Mouse (Mus musculus) lung, adult 2 months (tissue): ENCODE measurements around the gene Morn3. TPM values are rescaled to one million over a fixed set of nuclear protein-coding genes. Genes with fewer than 3 reads are reported as not detected.

Experiments
- DNase-seq: peaks from one replicate; pipeline ENCODE4 v3.0.0; 2022
- H3K4me1 ChIP-seq: fragments of 200-500 bp; 2 replicates; pipeline ENCODE4 v1.6.1; 2011; ENCODE audit warnings: low read length; ENCODE audit not compliant: control insufficient read depth, insufficient read depth
- H3K4me3 ChIP-seq: fragments of 200-500 bp; replicated peaks from 2 replicates; pipeline ENCODE3; 2011; ENCODE audit warnings: low read depth, mild to moderate bottlenecking, control low read depth, low read length; ENCODE audit errors: extremely low read depth
- CTCF ChIP-seq: fragments of 200-500 bp; IDR thresholded peaks from 2 replicates; pipeline ENCODE4 v1.5.1; 2011; ENCODE audit warnings: mild to moderate bottlenecking, low read length, control low read depth; ENCODE audit not compliant: insufficient read depth
- POLR2A ChIP-seq: fragments of 200-500 bp; IDR thresholded peaks from 2 replicates; pipeline ENCODE4 v1.6.1; 2011; ENCODE audit warnings: low read depth, mild to moderate bottlenecking, control low read depth, low read length, borderline replicate concordance; ENCODE audit errors: extremely low read depth
- WGBS: fragments of 180-500 bp; shearing (Covaris S2); methylation state at CpG from one replicate; pipeline ENCODE4 v1.1.7; 2018; 5-methylcytosine and 5-hydroxymethylcytosine counted together
- polyA plus RNA-seq: library from polyadenylated mRNA; depleted of rRNA; stranded (reverse); fragments of >200 nt; gene quantifications from 2 replicates; pipeline ENCODE4 v1.2.3, GENCODE M21; 2012; rRNA removed

The Morn3 gene
- polyA plus RNA-seq, 1 experiment = 2.9 TPM

DNA sequence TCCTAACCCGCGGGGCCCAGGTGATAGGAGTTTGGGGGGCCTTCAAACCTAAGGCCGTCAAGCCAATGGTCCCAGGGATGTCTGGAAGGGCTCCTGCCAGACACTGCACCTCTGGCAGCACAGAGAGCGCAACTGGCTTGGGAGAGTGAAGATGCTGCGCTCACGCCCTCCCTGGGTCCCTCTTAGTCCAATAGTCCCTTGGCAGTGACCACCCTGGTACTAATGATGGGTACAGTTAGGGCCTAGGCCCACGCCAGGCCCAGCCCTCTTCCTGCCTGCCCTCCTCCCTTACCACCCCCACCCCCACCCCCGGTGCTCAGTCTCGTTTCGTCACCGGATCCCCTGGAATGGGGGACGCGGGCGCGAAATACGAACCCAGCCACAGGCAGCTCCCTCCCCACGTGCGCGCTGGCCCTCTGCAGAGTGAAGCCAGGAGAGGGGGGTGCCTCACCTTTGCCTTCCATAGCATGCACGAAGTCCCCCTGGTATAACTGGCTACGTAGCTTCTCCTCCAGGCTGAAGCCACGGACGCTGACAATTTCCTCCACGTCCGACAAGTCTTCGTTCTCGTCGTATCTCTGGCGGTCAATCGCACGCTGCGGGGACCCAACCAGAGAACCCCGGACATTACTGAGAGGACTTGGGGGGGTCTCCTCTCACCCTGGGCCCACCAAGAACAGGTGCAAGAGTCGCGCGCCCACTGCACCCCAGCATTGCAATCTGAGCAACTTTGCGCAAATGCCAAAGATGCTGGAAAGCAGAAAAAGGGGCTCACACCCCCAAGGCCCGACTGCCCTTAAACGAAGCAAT, 59.4 kb downstream of the Morn3 start:
- TF ChIP-seq CTCF = no peak
- TF ChIP-seq POLR2A = no peak
- no peak for DNase-seq
- WGBS = 13% methylated on average over 39 of the region's 39 CpGs
- H3K4me3 ChIP-seq = peak overlapping the region; percentile 89
- H3K4me1 ChIP-seq = peaks cover 8% of the 10 kb centered on the region; the same call in 1 of the 2 replicates

DNA sequence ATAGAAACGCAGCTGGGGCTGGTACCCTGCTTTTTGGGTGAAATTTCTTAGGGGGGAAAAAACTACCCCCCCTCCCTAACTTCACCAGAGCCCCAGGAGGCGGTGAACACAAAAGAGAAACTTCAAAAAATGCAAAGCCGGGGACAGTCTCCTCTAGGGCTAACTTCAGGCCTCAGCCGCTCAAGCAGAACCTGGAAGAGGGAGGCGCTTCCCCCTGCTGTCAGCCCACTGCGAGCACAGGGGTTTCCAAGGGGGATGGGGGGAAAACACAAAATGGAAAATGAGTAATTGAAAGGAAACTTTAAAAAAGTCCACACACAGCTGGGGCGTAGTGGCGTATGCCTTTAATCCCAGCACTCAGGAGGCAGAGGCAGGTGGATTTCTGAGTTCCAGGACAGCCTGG, 60.7 kb downstream of the Morn3 start:
- WGBS = 85% methylated on average over 8 of the region's 8 CpGs
- DNase-seq = no peak
- TF ChIP-seq CTCF (no peak), POLR2A (no peak)
- H3K4me3 ChIP-seq = no peak overlapping the region
- H3K4me1 ChIP-seq = peaks cover 4% of the 10 kb centered on the region; the same call in 1 of the 2 replicates

Other genes starting within 250 kb of the Morn3 start
- gene Anapc5, start 225.7 kb downstream of the Morn3 start, polyA plus RNA-seq = 207 and 274 TPM in 2 replicates
- 7.8 and 9.6 TPM in 2 replicates for gene Rnf34, start 197.0 kb downstream of the Morn3 start, polyA plus RNA-seq
- gene Kdm2b, start 57.2 kb downstream of the Morn3 start, polyA plus RNA-seq = 16.6 and 20.1 TPM in 2 replicates
- 113 and 137 TPM in 2 replicates for gene Orai1, start 31.9 kb downstream of the Morn3 start, polyA plus RNA-seq
- gene Tmem120b, start 21.4 kb upstream of the Morn3 start, polyA plus RNA-seq = 10.4 and 12.1 TPM in 2 replicates
- 10.0 and 10.8 TPM in 2 replicates for gene Rhof, start 85.7 kb upstream of the Morn3 start, polyA plus RNA-seq
- 12.9 and 15.2 TPM in 2 replicates for gene Setd1b, start 95.2 kb upstream of the Morn3 start, polyA plus RNA-seq
- gene Psmd9, start 122.4 kb upstream of the Morn3 start, polyA plus RNA-seq = 19.3 and 21.5 TPM in 2 replicates
- gene Hpd, start 135.7 kb upstream of the Morn3 start, polyA plus RNA-seq = 1.4 and 2.2 TPM in 2 replicates
- gene Wdr66, start 205.1 kb upstream of the Morn3 start, polyA plus RNA-seq = 6.3 and 9.1 TPM in 2 replicates